Mouse (Mus musculus) kidney, adult 9 months (tissue): ENCODE measurements around the gene Ano4.
"Not testable (repeated sequence)": the region's sequence is repeated elsewhere in the genome, so short reads cannot be mapped to it uniquely, and the experiment has no call there.

Source experiments
- DNase-seq: peaks from one replicate; pipeline ENCODE4 v3.0.0; 2022

Gene Ano4

DNA sequence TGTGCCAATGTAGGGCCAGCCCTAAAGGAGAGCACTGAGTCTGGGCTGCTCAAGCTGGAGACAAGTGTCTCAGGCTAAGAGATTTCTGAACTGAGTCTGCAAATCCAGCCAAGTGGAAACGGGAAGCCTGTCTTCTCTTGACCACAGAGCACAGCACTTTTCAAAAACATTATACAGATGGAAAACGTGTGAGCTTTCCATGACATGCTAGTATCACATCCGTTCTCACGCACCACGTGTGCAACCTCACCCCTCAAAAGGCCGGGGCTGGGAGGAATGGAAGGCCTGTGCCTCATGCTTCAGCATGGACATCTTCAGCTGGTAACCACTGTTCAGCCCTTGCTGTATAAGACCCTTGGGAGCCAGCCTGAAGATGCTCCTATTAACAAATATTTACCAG, 230.2 kb downstream of the Ano4 start:
- no peak for DNase-seq

- no peak for DNase-seq
These were observed 233.1 kb downstream of the Ano4 start for GRCm38 (mm10) chr10:89111466-89111865.

GRCm38 (mm10) chr10:89110917-89111316, 233.6 kb downstream of the Ano4 start:
- no peak for DNase-seq

DNA sequence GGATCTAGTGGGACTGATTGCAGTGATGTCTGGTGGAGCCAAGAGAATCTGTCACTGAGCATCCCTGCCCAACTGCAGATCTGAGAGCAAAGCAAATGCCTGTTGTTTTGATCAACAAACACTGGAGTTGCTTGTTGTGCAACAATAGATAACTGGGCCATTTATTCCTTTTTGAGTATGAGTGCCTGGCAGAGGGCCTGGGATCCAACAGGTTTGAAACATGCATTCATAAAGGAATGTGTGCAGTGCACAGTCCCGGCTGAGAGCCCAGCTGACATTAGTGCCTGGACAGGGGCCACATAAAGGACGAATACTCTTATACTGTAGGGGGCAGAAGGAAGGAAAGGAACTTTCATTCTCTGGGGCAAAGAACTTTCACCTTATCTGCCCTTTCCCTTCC, 241.0 kb downstream of the Ano4 start:
- DNase-seq = no peak

DNA sequence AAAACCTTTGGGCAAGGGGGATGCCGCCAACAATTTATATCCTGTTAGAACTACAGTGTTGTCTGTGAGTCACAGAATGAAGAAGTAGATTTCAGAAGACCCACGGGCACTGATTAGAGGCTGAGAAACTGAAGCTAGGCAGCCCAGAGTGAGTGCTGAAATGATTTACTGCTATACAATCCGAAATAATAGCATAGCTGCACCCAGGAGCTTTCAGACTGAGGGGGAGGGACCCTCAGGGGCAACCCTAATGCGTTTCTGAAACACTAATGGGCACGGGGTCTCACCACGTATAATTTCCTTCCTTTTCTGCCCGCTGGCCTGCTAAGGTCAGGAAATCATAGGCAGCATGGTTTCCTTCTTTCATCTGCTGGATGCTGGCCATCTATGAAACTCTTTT, 242.5 kb downstream of the Ano4 start:
- no peak for DNase-seq

GRCm38 (mm10) chr10:89098183-89098582, 246.4 kb downstream of the Ano4 start:
- DNase-seq = no peak

DNA sequence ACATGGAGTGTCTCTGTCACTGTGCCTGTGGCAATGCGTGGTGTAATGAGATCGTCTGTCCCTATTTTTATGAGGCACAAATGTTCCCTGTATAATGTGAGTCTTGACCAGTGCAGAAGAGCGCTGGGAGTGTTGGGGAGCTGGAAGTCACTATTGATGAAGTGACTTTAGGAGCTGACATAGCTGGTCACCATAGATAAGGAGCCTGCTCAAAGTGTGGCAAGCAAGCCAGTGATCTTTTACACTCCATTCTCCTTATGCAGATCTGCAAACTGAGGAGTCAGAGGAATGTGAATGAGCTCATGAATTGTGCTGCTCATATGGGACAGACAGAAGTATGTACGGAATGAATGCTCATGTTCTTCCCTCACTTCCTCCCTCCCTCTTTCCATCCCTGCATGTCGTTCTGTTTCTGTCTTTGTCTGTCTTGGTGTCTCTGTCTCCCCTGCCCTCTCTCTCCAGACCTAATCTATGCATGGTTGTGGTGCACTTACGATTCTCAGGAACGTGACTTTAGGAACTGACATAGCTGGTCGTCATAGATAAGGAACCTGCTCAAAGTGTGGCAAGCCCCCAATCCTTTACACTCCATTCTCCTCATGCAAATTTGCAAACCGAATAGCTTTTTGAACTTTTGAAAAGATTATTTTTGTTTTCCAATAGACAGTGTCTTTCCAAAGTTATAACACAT, 252.1 kb downstream of the Ano4 start:
- no peak for DNase-seq

GRCm38 (mm10) chr10:89077447-89077846, 267.1 kb downstream of the Ano4 start:
- no peak for DNase-seq

DNA sequence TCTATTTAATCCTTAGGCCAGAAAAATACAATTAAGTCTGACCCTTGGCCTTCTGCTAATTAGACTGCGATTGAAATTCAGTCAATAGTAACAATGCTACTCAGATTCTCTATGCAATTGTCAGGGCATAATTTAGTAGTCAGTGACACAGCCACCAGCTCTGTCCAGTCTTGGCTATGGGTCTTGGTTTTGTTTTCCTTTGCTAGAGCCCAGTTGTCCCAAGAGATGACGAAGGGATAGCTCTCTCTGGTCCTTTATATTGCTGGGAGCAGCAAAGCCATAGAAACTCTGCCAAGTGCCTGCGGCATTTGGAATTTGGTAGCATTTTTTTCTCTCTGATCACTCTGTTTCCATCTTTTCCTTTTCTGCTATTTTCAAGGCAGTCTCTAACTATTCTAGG, 288.7 kb downstream of the Ano4 start:
- no peak for DNase-seq

DNA sequence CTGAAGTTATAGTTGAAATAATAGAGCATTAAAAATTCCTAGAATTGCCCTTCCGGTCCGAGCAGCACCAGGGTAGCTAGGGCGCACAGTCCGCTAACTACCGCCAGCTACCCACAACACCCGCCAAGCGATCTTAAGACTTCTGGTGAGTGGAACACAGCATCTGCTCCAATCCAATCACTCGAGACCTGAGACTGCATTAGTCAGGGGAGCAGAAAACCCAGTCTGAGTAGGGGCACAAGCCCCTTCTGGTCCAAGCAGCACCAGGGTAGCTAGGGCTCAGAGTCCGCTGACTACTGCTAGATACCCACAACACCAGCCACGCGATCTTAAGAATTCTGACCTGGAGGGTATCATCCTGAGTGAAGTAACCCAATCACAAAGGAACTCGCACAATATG, 299.6 kb downstream of the Ano4 start:
- DNase-seq = not testable (repeated sequence)

DNA sequence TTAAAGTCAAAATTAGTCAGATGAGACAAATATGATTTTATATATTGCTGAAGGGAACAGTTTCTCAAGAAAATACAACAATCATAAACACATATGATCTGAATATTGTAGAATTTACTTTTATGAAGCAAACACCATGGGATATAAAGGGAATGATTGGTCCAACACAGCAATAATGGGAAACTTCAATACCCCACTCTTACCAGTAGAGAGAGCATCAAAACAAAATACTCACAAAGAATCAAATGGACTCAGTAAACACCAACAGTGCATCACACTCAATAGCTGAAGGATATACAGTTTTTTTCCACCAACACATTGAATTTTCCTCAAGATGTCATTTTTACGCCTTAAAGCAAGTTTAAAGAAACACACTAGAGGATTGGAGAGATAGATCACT, 300.4 kb downstream of the Ano4 start:
- no peak for DNase-seq

DNA sequence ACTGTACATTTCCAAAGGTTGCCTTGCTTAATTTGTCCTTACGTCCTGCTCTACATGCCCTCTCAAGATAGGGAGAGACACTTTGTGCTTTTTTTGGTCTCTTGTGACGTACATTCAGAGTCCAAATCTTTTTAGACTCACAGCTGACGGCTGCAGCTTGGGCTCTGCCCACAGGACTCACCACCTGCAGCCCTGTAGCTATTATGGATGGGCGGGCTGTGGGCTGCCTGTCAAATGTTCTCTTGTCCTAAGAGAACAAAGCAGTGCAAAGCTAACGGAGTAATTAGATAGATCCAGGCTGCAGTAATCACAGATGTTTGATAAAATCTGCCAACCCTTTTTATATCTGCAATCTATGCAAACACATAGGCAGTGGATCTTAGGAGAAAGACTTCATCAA, 325.6 kb downstream of the Ano4 start:
- DNase-seq = no peak

DNA sequence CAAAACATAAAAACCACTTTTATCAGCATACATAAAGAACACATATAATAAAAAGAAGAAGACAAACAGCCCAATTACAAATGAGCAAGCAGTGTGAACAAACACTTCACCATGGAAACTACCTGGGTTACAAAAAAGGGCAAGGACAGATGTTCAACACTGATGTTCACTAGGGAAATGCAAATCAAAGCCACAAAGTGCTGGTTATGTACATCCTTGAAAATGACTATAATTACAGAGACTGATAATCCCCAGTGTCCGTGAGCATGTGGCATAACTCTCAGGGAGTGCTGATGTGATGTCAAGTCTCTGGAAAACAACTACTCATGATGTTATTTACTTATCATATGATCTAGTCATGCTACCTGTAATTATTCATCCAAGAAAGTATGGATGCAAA, 336.3 kb downstream of the Ano4 start:
- no peak for DNase-seq

GRCm38 (mm10) chr10:89004518-89004917, 340.0 kb downstream of the Ano4 start:
- no peak for DNase-seq

DNA sequence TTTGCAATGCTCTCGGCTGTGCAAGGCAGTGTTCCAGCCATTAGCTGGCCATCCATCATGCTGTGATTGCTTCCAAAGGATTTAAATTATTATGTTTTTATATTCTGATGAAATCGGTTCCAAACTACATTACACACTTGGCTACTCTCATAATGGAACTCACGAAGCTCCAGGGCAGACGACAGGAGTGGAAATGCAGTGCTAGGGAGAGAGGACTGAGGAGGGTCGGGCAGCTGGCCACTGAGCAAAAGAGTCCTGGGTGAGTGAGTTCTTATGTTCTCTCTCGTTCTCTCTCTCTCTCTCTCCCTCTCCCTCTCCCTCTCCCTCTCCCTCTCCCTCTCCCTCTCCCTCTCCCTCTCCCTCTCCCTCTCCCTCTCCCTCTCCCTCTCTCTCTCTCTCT, 357.6 kb downstream of the Ano4 start:
- no peak for DNase-seq

DNA sequence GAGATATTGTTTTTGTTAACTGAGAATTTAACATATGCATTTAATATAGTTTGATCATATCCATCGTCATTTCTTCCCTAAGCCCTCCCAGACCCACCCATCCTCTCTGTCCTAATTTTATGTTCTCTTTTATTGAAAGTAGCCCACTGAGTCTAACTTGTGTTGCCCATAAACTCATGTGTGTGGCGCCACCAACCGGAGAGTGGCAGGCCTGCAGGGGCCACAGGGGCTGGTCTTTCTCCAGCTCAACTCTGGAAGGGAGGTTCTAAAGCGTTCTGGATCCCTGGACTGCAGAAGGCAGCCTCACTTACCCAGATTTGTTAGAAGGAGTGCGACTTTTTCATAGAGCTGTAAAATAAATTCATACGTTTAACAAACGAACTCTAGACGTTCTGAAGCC, 361.1 kb downstream of the Ano4 start:
- DNase-seq = peak; percentile 54

DNA sequence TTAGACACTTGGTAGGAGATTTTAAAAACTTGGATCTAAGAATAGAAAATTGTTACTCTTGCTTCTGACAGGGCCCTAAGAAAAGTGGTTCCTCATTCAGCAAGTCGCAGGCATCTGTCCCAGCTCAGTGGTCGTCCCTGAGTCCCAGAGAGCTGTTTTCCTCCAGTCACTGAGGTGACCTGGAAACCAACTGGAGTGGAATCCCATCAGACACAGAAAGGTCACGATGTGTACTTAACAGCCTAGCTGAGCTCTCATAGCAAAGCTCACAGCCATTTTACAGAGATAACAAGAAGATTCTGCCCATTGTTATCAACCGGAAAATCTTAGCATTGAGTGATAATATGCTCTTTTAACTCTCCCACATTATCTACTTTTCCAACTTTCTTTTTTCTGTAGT, 365.1 kb downstream of the Ano4 start:
- no peak for DNase-seq

DNA sequence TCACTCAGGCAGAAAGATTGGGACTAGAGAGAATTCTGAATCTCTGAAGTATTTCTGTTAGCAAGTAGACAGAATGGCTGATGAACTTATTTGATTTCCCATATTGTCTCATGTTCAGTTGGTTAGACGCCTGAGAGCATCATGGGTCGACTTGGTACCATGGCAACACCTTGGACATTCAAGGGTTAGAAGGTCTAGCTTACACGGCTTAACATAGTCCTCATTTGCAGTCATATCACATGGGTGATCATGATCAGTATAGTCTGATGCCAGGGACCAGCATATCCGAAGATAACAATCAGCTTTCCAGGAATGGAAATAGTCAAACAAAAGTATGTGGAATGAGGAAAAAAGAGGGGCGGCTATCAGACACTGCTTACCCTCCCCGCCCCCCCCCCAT, 365.6 kb downstream of the Ano4 start:
- no peak for DNase-seq

GRCm38 (mm10) chr10:88970951-88971725, 373.4 kb downstream of the Ano4 start:
- no peak for DNase-seq

GRCm38 (mm10) chr10:88968586-88968985, 376.0 kb downstream of the Ano4 start:
- DNase-seq = no peak

DNA sequence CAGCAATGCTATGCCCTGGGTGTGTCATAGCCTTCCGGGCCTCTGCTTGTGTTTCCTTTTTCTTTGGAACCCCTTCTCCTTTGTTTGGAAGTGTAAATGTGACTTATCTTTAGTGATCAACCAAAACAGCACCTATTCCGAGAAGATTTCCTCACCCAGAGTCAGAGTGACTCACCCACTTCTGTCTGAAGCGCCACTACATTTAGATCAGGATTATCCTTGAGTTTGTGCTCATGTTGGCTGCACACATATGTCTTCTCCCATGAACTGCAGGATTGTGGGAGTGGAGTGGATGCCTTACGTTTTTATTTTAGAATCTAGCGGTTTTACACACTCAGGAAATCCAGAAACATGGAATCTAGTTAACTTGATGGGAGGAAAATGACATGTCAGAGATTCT, 383.8 kb downstream of the Ano4 start:
- no peak for DNase-seq

GRCm38 (mm10) chr10:88950297-88950653, 394.3 kb downstream of the Ano4 start:
- no peak for DNase-seq

- no peak for DNase-seq
These were observed 394.8 kb downstream of the Ano4 start for GRCm38 (mm10) chr10:88949649-88950296.
